Mouse (Mus musculus) brain, adult 10 weeks (tissue): ENCODE measurements around the gene Ly9. TPM values are rescaled to one million over a fixed set of nuclear protein-coding genes. Genes with fewer than 3 reads are reported as not detected.

ENCODE experiments used
- polyA plus RNA-seq: library from polyadenylated mRNA; stranded (reverse); fragments of 350-450 nt; fragmentation: Illumina TruSeq; extraction: RNeasy Lipid Tissue Mini Kit (QIAGEN cat#74804); gene quantifications from one replicate; pipeline ENCODE4 v1.2.3, GENCODE M21; 2015; ENCODE audit warnings: low read depth, low replicate concordance

The Ly9 gene
- polyA plus RNA-seq, result 0.21 TPM

GRCm38 (mm10) chr1:171607176-171607575 lies at the start of gene Ly9:
Gene Ly9, minus strand, starts transcription at chr1:171607410.

GRCm38 (mm10) chr1:171652734-171653133 lies 45.5 kb upstream of the Ly9 start, which contains the start of gene Slamf7:
Gene Slamf7, minus strand, starts transcription at chr1:171653035.

DNA sequence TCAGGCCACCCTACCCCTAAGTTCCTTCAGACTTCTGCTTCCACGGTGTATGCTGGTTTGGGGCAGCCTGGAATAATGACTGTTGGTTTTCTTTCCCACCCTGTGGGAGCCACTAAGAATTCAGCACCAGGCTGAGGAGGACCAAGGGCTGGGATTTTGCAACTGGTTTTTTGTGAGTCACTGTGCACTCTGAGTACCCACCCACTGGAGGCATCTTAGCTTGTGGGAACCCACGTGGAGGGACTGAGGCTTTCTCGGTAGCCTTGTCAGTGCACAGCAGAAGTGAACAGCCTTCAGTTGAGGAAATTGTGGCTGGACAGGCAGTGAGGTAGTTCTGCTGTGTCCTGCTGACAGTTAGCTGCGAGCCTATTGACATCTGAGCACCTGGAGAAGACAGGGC lies 48.3 kb downstream of the Ly9 start, which contains the start of gene Cd244a:
TSS of gene Cd244a (plus strand) at position 296 of the 400 bp plus-strand sequence.

Other genes starting within 250 kb of the Ly9 start
- 5.8 TPM for gene Klhdc9, start 246.6 kb downstream of the Ly9 start, polyA plus RNA-seq
- gene Nectin4, start 237.3 kb downstream of the Ly9 start, polyA plus RNA-seq, result 4.8 TPM
- gene Arhgap30, start 218.5 kb downstream of the Ly9 start, polyA plus RNA-seq, result 2.2 TPM
- gene Usf1, start 196.1 kb downstream of the Ly9 start, polyA plus RNA-seq, result 125 TPM
- gene Tstd1, start 188.5 kb downstream of the Ly9 start, polyA plus RNA-seq, result not detected
- 10.4 TPM for gene F11r, start 169.9 kb downstream of the Ly9 start, polyA plus RNA-seq
- 6.3 TPM for gene Alyref2, start 103.9 kb downstream of the Ly9 start, polyA plus RNA-seq
- gene Itln1, start 72.1 kb downstream of the Ly9 start, polyA plus RNA-seq, result not detected
- gene Cd244a, start 48.2 kb downstream of the Ly9 start, polyA plus RNA-seq, result not detected
- not detected for gene Slamf7, start 45.6 kb upstream of the Ly9 start, polyA plus RNA-seq
- 2.5 TPM for gene Cd48, start 74.6 kb upstream of the Ly9 start, polyA plus RNA-seq
- 0.24 TPM for gene Slamf1, start 159.7 kb upstream of the Ly9 start, polyA plus RNA-seq
- gene Cd84, start 232.3 kb upstream of the Ly9 start, polyA plus RNA-seq, result 5.3 TPM